7 mouse cellular contexts compared by ENCODE assay signal in genomic region chr9:42123713-42124576, GRCm38 (mm10). TPM values are rescaled to one million over a fixed set of nuclear protein-coding genes. Genes with fewer than 3 reads are reported as not detected.
A peak's percentile ranks its signal among the peaks of the same experiment; 100 is the strongest.
DNase-seq lines count a peak whose midpoint lies in the region; ATAC-seq and TF ChIP-seq lines count a peak whose summit lies in the region.

Gene Sorl1 (minus strand): TSS chr9:42124297.

- under 1% methylated on average over 50 of the region's 94 CpGs for WGBS in heart, embryonic 11.5 days (ENCODE audit: insufficient replicate concordance)
- WGBS in kidney, embryonic 14.5 days = 1% methylated on average over 40 of the region's 94 CpGs
- 3% methylated on average over 94 of the region's 94 CpGs for WGBS in liver, adult 2 months
- under 1% methylated on average over 93 of the region's 94 CpGs for WGBS in stomach, embryonic 16.5 days

- peak; percentile 83 for DNase-seq in brain, adult 2 months (ENCODE audit: low read depth, low spot score)
- peak; percentile 5 for DNase-seq in liver, adult 2 months (ENCODE audit: extremely low read depth, low read depth, low spot score)

- no peak for ATAC-seq in erythroblast, adult 5-6 weeks (replicated peaks; ENCODE audit: low FRiP score, poor library complexity, severe bottlenecking)
- peak; percentile 69 for ATAC-seq in heart, embryonic 11.5 days (replicated peaks; ENCODE audit: insufficient number of reproducible peaks, low FRiP score, low TSS enrichment)
- peak; percentile 86 for ATAC-seq in kidney, embryonic 14.5 days (ENCODE audit: low FRiP score, low TSS enrichment)
- 0 out of 2 replicates have a peak, but pooled peaks have one; percentile 37 for ATAC-seq in monocyte, adult 5-6 weeks (replicated peaks; ENCODE audit: insufficient number of reproducible peaks, low FRiP score, low TSS enrichment, poor library complexity, severe bottlenecking)
- peak; percentile 86 for ATAC-seq in stomach, embryonic 16.5 days (ENCODE audit: insufficient read depth, low FRiP score)

- TF ChIP-seq POLR2A in liver, adult 2 months (IDR thresholded peaks at IDR 0.05; ENCODE audit: extremely low read depth, insufficient read depth, low read length) = no peak

- H3K4me2 ChIP-seq in heart, embryonic 11.5 days = peak within 1 kb of the TSS; percentile 88
- H3K4me2 ChIP-seq in kidney, embryonic 14.5 days (replicated peaks; ENCODE audit: low read depth, low read length) = peak within 1 kb of the TSS; percentile 95
- H3K4me2 ChIP-seq in stomach, embryonic 16.5 days (ENCODE audit: low read depth, low read length) = peak within 1 kb of the TSS; percentile 91

- no peaks in the 10 kb centered on the region for H3K79me2 ChIP-seq in liver, adult 2 months (ENCODE audit: control insufficient read depth, insufficient read depth, low read length)

- TF ChIP-seq CTCF in liver, adult 2 months (IDR thresholded peaks at IDR 0.05; ENCODE audit: low read depth, low read length) = peak; percentile 64

- H3K9me3 ChIP-seq in heart, embryonic 11.5 days (replicated peaks; ENCODE audit: control insufficient read depth, low read length) = no peaks in the 10 kb centered on the region
- no peaks in the 10 kb centered on the region for H3K9me3 ChIP-seq in kidney, embryonic 14.5 days (ENCODE audit: control insufficient read depth, low read length)
- H3K9me3 ChIP-seq in stomach, embryonic 16.5 days (replicated peaks; ENCODE audit: control insufficient read depth, low read length) = no peaks in the 10 kb centered on the region

- H3K27me3 ChIP-seq in heart, embryonic 11.5 days (ENCODE audit: control insufficient read depth, insufficient read depth, low read length) = peaks cover 16% of the 10 kb centered on the region
- no peaks in the 10 kb centered on the region; the same call in 1 of the 2 replicates for H3K27me3 ChIP-seq in kidney, embryonic 14.5 days (ENCODE audit: control insufficient read depth, insufficient read depth, low read length)
- no peaks in the 10 kb centered on the region; the same call in 1 of the 2 replicates for H3K27me3 ChIP-seq in liver, adult 2 months (ENCODE audit: control insufficient read depth, insufficient read depth, low read length)
- no peaks in the 10 kb centered on the region for H3K27me3 ChIP-seq in stomach, embryonic 16.5 days (ENCODE audit: control insufficient read depth, insufficient read depth, low read length)

- H3K4me3 ChIP-seq in heart, embryonic 11.5 days (ENCODE audit: low read depth, low read length) = peak within 1 kb of the TSS; percentile 79
- peak within 1 kb of the TSS; percentile 88 for H3K4me3 ChIP-seq in kidney, embryonic 14.5 days (ENCODE audit: low read length)
- H3K4me3 ChIP-seq in liver, adult 2 months (ENCODE audit: insufficient read depth, low read depth, low read length) = peak within 1 kb of the TSS; percentile 86
- peak within 1 kb of the TSS; percentile 82 for H3K4me3 ChIP-seq in stomach, embryonic 16.5 days (replicated peaks; ENCODE audit: low read length)

- H3K27ac ChIP-seq in heart, embryonic 11.5 days (ENCODE audit: low read depth, low read length) = no peak within 1 kb of the TSS
- H3K27ac ChIP-seq in kidney, embryonic 14.5 days (ENCODE audit: low read depth, low read length) = no peak within 1 kb of the TSS
- H3K27ac ChIP-seq in liver, adult 2 months (replicated peaks; ENCODE audit: insufficient read depth, low read depth, low read length) = no peak within 1 kb of the TSS
- H3K27ac ChIP-seq in stomach, embryonic 16.5 days (ENCODE audit: low read length) = peak within 1 kb of the TSS; percentile 81

- peak within 1 kb of the TSS; percentile 76 for H3K9ac ChIP-seq in heart, embryonic 11.5 days (ENCODE audit: low read depth, low read length)
- peak within 1 kb of the TSS; percentile 87 for H3K9ac ChIP-seq in kidney, embryonic 14.5 days (ENCODE audit: low read depth, low read length)
- peak within 1 kb of the TSS; percentile 83 for H3K9ac ChIP-seq in liver, adult 2 months (ENCODE audit: low read depth, low read length)
- H3K9ac ChIP-seq in stomach, embryonic 16.5 days (ENCODE audit: low read length) = peak within 1 kb of the TSS; percentile 91

- peaks cover 2% of the 10 kb centered on the region; the same call in 1 of the 2 replicates for H3K4me1 ChIP-seq in heart, embryonic 11.5 days (ENCODE audit: control insufficient read depth, insufficient read depth, low read length)
- H3K4me1 ChIP-seq in kidney, embryonic 14.5 days (ENCODE audit: control insufficient read depth, insufficient read depth, low read length) = peaks cover 15% of the 10 kb centered on the region; the same call in 1 of the 2 replicates
- H3K4me1 ChIP-seq in liver, adult 2 months (ENCODE audit: control insufficient read depth, insufficient read depth, low read length) = peaks cover 2% of the 10 kb centered on the region; the same call in 1 of the 2 replicates
- peaks cover 23% of the 10 kb centered on the region for H3K4me1 ChIP-seq in stomach, embryonic 16.5 days (ENCODE audit: control insufficient read depth, insufficient read depth, low read length)

- H3K36me3 ChIP-seq in heart, embryonic 11.5 days (ENCODE audit: control insufficient read depth, insufficient read depth, low read length) = no peaks in the 10 kb centered on the region
- no peaks in the 10 kb centered on the region for H3K36me3 ChIP-seq in kidney, embryonic 14.5 days (ENCODE audit: control insufficient read depth, insufficient read depth, low read length)
- no peaks in the 10 kb centered on the region for H3K36me3 ChIP-seq in liver, adult 2 months (ENCODE audit: control insufficient read depth, insufficient read depth, low read length)
- H3K36me3 ChIP-seq in stomach, embryonic 16.5 days (ENCODE audit: control insufficient read depth, insufficient read depth, low read length) = no peaks in the 10 kb centered on the region

RNA-seq across cellular contexts. Expression of gene Sorl1, which starts in this region (rescaled TPM):
- total RNA-seq in erythroblast, adult 5-6 weeks (2015; ENCODE audit: low replicate concordance) = 20.2 and 21.5 TPM in 2 replicates
- 17.6 and 22.2 TPM in 2 replicates for total RNA-seq in erythroblast, adult 5-6 weeks (2017; ENCODE audit: low replicate concordance)
- polyA plus RNA-seq in heart, embryonic 11.5 days (2014; fragmentation: Nextera tagmentation; extraction: Ambion mirVana) = 7.6 and 8.8 TPM in 2 replicates
- polyA plus RNA-seq in kidney, embryonic 14.5 days (2014; fragmentation: Nextera tagmentation; extraction: Ambion mirVana) = 9.1 and 11.5 TPM in 2 replicates
- total RNA-seq in liver, adult 2 months (2014; rRNA removed) = 1.3 and 2.3 TPM in 2 replicates
- 0.30 and 1.4 TPM in 2 replicates for polyA plus RNA-seq in liver, adult 2 months (2012; rRNA removed)
- total RNA-seq in monocyte, adult 5-6 weeks (2017) = 86.3 to 119 TPM (median 111 TPM) in 3 replicates
- polyA plus RNA-seq in stomach, embryonic 16.5 days (2015; fragmentation: Nextera tagmentation; extraction: Ambion mirVana) = 12.0 and 12.9 TPM in 2 replicates
